Mouse (Mus musculus) lung, adult 2 months (tissue): ENCODE measurements around the gene Ano10.

Experiments used
- CTCF ChIP-seq: fragments of 200-500 bp; IDR thresholded peaks from 2 replicates; pipeline ENCODE4 v1.5.1; 2011; ENCODE audit warnings: mild to moderate bottlenecking, low read length, control low read depth; ENCODE audit not compliant: insufficient read depth
- POLR2A ChIP-seq: fragments of 200-500 bp; IDR thresholded peaks from 2 replicates; pipeline ENCODE4 v1.6.1; 2011; ENCODE audit warnings: low read depth, mild to moderate bottlenecking, control low read depth, low read length, borderline replicate concordance; ENCODE audit errors: extremely low read depth

GRCm38 (mm10) chr9:122187451-122187921 is 106.7 kb downstream of the Ano10 start:
- TF ChIP-seq POLR2A: no peak
- TF ChIP-seq CTCF: no peak
